Mouse (Mus musculus) T-cell, adult 2 months (primary cell): ENCODE measurements at regions not wholly inside any gene's neighbourhood (a gene's known extent, or its start where the extent isn't known, plus 50 kb on each side); places are given as distances from the start of the nearest gene placed in this dataset.

Experiments
- DNase-seq: peaks from one replicate; pipeline ENCODE4 v3.0.0; 2022; ENCODE audit warnings: low spot score

DNA sequence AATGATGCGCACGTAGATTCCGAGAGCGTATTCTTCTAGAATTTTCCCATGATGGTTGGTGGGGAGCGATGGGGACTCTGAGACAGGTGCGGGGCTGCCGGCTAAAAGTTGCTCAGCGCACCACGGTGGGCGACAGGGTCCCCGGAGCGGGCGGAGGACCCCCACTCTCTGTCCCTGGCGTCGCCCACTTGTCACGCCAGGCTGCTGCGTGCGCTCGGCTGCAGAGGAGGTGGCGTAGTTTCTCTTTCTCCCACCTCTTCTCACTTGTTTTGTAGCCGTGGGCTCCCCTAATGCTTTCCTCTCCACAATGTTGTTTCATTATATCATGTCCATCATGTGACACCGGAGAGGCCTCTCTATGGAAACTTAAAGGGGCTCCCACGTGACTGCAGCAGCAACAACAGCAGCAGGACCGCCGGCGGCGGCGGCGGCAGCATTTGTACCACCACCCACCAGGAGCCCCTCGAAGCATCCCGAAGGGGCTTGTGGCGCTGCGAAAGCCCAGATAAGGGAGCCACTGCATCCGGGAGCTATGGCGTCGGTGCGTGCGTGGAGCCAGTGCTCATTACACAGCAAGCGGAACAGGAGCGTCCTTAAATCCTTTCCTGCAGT, 180.3 kb upstream of the Mkln1 start:
- DNase-seq, result peak; percentile 88

GRCm38 (mm10) chr6:31218880-31219279, 179.7 kb upstream of the Mkln1 start:
- peak; percentile 51 for DNase-seq

DNA sequence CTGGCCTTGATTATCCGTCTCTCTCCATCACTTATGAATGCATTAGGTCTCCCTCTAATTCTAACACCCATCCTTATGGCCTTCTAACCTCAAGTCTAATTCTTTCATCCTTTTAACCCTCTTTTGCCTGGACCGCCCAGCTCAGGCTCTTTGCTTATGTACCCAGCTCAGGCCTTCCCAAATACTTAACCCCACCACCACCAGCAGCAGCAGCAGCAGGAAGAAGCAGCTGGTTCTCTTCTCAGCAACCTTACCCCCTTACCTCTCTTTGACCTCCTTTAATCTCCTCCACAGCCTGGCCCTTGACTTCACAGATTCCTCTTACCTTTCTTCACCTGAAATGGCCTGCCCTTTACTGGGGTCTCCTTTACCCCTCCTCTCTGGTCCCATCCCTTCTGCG, 178.8 kb upstream of the Mkln1 start:
- DNase-seq, result no peak

DNA sequence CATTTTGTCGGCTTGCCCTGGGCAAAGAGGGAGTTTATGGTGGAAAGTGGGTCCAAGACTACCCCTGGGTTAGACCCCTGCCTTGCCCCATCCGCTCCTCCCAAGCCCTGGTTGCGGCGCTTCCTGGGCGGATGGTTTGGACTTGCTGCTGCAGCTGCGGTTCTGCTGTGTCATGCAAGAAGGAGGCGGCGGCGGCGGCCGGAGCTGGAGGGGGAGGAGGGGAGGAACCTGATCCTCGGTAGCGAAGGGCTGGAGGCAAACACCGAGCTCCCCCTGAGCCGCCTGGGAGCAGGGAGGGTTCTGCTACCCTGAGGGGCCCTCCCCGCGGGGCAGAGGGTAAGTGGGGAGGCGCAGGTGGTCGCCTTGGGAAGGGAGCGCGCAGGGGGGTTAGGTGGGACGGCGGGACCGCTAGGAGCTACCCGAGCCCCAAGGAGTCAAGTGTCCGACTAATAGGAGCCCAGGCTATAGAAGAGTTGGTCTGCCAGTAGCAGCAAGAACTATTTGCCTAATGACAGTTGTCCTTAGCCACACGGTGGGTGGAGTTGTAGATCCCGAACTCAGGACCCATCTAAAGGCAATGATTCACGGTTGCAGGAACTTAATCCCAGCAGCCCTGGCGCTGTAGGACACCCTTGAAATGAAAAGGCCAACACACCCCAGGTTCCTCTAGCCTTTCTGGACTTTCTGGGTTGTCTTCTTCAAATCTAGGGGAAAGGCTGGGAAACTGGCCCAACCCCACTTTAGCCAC, 178.2 kb upstream of the Mkln1 start:
- DNase-seq, result peak; percentile 54

- peak; percentile 79 for DNase-seq
These were observed 177.0 kb upstream of the Mkln1 start for GRCm38 (mm10) chr6:31221490-31221889.

DNA sequence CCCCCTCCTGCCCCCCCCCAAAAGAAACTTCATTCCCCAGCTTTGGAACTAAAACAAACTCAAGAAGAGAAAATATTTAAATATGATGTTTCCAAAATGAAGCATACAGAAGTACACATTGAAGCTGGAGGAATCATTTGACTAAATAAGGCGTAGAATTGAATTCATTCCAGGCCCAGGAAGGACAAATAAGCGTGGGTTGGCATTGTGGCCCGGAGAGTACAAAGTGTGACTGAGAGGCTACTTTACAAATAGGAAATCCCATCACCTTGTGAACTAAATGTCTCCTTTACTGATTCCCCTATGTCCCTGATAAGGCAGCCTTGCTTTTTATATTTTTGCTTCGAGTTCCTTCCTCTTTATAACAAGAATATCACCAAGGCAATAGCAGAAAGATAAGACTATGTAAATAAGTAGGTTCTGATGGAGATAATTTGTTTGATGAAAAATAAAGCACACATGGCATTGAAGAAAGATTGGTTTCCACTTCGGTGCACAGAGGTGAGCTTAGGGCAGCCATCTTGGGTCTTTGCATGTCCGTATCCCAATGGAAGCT, 176.4 kb upstream of the Mkln1 start:
- DNase-seq, result no peak

- no peak for DNase-seq
These were observed 171.1 kb upstream of the Mkln1 start for GRCm38 (mm10) chr6:31227406-31227805.

DNA sequence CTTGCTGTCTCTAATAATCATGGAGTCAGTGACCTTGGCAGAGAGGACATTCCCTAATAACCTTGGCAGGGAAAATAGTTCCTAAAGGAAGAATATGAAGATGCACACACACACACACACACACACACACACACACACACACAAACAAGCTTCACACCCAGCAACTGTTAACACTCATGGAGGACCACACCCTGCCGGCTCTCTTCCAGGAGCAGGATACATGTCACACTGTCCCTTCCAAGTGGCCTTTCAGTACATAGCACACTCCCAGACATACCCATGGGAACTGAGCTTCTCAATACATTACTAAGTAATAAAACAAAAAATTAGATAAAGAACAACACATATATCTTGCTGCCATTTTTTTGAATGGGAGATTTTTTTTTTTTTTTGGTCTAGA, 170.5 kb upstream of the Mkln1 start:
- DNase-seq, result no peak

DNA sequence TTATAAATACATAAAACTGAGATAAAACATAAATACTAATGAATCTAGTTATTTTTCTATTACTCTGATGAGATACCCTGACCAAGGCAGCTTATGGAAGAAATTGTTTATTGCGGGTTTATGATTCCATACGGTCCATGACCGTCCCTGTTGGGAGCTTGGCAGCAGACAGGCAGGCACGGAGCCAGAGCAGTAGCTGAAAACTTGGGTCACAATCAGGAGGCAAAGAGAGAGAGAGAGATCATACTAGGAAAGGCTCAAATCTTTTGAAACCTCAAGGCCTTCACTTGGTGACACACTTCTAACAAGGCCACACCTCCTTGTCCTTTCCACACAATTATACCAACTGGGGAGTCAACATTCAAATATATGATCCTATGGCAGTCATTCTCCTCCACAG, 166.7 kb upstream of the Mkln1 start:
- DNase-seq, result no peak

DNA sequence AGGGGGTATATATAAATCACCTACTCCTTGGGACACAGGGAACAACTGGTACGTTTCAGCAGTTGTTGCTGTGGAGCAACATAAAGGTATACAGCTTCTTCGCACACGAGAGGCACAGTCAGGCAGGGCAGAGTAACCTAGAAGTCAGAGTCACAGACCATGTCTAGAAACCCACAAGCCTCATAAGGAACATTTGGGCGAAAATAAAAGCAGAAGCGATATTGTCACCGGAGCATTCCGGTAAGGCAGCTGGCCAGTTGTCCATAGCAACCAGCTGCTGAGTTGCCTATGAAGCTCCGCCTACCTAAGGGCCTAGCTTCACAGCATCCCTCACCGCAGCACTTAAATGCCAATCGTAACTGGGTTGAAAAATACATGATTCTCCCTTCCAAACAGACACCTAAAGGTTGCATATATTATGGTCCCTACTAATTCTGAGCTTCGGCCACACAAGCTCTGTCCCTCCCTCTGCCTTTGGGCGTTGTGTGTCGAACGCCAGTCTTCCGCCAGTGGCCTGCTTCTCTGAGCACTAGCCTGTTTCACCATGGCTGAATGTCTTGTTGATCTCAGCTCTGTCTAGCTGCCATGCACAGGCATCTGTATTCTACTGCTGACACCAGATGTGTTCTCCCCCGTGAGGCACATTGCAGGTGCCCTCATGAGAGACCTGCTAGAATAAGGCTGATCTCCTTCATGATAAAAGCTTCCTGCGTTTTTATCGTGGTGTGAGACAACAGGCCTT, 165.1 kb upstream of the Mkln1 start:
- DNase-seq, result no peak

DNA sequence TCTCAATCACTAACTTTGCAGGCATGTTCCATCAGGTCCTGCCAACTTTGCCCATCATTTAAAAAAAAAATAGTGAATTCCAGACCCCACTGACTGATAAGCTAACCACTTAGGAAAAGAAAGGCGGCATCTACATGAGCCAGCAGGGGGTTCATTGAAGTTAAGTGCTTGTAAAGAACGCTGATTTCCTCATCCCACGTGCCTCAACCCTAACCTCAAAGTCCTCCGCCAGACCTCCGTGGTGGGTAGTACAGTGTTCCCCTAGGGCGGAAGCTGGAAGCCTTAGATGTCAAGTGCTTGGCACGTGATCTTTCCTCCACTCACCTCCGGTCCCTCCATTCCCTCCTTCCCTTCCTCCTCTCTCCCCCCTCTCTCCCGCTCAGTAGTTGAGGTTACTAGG, 158.5 kb upstream of the Mkln1 start:
- DNase-seq, result peak; percentile 47

GRCm38 (mm10) chr6:31250526-31250925, 148.0 kb upstream of the Mkln1 start:
- DNase-seq, result no peak

DNA sequence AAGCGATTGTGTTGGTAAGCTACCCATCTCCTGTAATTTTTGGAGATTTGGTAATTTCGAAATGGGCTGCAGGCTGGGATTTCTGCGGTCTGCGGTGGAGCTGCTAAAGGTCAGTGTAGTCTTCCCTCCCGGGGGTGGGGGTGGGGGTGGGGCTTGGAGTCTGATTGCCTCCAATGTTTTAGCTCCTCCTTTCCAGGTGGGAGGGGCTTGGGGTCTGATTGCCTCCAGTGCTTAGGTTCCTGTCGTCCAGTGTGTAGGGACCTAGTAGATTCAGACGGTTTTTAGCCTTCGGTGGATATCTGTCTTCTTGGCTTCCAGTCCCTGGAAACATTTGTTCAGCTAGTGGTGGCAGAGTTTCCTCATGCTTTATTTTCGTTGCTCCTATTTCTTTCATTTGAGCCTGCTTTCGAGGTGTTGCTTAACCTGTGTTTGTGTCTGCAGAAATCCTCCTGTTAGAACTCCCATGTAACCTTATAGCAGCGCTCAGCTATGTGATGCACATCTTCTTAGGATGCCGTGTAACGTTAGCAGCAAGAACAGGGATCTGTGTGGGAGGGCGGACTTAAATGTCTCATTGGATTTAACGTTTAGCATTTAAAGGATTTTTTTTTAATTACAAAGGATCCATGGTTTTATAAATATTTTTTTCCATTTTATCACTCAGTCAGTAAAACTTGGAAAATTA, 145.1 kb upstream of the Mkln1 start:
- DNase-seq, result no peak

GRCm38 (mm10) chr6:31260645-31261345, 137.7 kb upstream of the Mkln1 start:
- DNase-seq, result no peak

- no peak for DNase-seq
These were observed 136.6 kb upstream of the Mkln1 start for GRCm38 (mm10) chr6:31261797-31262540.

DNA sequence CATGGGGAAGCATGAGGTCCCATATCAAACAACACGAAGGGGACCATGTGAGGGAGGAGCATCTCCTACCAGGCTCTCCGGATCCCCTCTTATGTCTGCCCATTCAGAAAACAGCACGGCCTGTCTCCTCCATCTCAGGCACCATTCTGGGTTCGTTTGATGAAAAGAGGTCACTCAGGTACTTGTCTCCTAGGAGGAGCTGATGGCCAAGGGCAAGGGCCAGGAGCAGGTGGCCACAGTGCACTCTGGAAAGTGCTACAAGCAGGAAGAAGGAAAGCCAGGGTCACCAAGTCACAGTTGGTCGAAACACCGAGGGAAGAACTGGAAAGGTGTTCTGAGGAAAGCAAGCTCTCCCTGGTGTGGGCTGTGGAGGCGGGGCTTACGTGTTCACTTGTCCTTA, 135.9 kb upstream of the Mkln1 start:
- no peak for DNase-seq

DNA sequence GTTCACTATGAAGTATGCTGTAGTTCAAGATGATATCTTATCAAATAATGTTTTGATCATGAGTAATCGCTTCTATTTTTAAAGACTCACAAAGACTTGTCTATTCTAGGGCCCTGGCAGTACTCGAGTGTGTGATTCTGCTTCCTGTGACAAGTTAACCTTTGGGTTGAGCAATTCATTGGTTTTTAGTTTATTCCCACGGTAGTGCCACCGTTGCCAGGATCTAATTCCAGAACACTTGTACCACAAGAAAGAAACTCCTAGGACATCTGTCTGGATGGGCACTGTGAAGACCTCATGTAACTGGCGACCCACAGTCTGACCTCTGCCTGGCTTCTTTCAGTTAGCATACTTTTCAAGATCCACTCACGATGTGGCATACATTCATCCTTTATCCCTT, 134.7 kb upstream of the Mkln1 start:
- DNase-seq, result no peak

DNA sequence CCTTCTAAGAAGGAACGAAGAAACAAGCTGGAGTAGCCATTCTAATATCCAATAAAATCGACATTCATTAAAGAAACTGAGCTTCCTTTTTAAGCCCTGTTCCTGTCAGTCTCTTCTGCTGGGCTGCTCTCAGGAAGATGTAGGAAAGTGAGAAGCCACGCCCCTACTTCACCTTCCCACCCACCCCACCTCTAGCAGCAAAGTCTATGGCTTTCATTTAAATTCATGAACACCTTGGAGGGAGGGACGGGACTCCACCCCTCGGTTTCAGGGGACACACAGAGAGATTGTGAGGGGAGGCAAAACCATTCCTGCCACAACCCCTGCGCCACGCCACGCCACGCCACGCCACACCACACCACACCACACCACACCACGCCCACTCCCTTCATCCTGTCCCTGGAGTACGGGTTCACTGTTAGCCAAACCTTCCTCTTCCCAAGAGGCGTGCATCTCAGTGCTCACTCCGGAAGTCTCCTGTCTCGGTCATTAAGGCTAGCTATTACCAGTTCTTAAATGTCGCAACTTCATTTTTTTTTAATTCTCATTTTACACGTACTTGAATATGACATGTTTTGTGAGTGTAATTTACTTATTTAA, 132.0 kb upstream of the Mkln1 start:
- DNase-seq, result no peak

- DNase-seq, result no peak
These were observed 130.5 kb upstream of the Mkln1 start for GRCm38 (mm10) chr6:31268057-31268456.

DNA sequence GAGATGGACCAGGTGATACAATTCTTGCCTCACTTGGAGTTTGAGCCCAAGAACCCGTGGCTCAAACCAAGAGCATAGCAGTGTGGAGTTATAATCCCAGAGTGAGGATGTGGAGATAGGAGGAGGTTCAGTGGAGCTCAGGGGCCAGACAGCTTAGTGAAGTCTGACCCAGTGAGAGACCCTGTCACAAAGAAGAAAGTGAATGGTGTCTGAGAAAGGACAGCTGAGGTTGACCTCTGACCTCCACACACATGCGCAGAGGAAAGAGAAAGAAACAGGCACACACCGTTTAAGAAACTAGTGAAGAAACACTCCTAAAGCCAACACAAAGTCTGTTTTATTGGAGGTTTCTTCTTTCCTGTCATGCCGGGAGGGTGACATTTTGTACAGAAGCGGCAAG, 124.7 kb upstream of the Mkln1 start:
- DNase-seq, result no peak

DNA sequence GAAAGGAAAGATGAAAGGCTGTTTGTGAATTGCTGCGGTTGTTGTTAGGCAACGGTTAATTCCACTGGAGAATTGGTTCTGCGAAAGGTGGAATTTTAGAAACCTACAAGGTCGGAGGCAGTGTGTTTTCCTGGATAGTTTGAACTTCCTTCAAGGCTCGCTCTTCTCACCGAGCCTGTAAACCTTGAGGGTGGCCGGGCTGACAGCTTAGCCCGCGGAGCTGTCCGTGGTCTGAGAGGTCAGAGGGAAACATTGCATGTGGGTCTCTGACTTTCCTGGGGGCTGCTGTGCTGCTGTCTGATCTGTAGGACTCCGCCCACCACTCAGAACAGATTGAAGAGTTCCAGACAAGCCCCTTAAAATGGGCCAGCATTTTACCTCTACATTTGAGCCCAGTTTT, 124.3 kb upstream of the Mkln1 start:
- DNase-seq, result no peak
